Mouse (Mus musculus) cerebellum, adult 2 months (tissue): ENCODE data around the gene Suco.

ENCODE experiments used
- CTCF ChIP-seq: fragments of 200-500 bp; IDR thresholded peaks from 2 replicates; pipeline ENCODE4 v1.5.1; 2011; ENCODE audit warnings: low read depth, mild to moderate bottlenecking, control low read depth, low read length, moderate library complexity, borderline replicate concordance; ENCODE audit not compliant: insufficient read depth
- POLR2A ChIP-seq: fragments of 200-500 bp; IDR thresholded peaks from 2 replicates; pipeline ENCODE4 v1.6.1; 2011; ENCODE audit warnings: low read length, control low read depth, borderline replicate concordance; ENCODE audit not compliant: insufficient read depth

- TF ChIP-seq POLR2A (no peak), CTCF (no peak)
Observed at GRCm38 (mm10) chr1:161897235-161897634, 20.8 kb upstream of the Suco start.
